Mouse (Mus musculus): Measurements from ENCODE around the gene Hnf4a. TPM values are rescaled to one million over a fixed set of nuclear protein-coding genes. Genes with fewer than 3 reads are reported as not detected.

Gene Hnf4a
- polyA plus RNA-seq, 1 experiment from 2014 or later = not detected

DNA sequence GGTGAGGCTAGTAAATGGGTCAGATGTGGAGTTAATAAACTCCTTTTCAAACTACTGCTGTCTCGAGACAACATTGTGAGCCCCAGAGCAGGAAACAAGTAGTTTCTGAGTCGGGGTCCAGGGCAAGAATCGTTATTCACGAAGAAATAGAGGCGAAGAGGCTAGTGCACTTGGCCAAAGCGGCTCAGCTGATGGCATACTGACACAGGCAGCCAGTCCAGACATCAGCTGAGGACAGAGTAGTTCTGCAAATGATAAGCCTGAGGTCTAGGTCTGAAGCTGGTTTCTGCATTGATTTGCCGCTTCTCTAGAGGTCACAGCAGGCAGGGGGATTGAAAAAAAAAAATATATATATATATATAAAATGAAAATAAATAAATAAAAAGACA is 95.1 kb downstream of the Hnf4a start:
- H3K9ac ChIP-seq = peak overlapping the region; percentile 86
- H3K4me3 ChIP-seq = peak overlapping the region; percentile 68
- peak overlapping the region; percentile 91 for H3K4me2 ChIP-seq (replicated peaks)
- ATAC-seq (ENCODE audit: low FRiP score) = 0 out of 2 replicates have a peak, but pooled peaks have one; percentile 18
- no peaks in the 10 kb centered on the region for H3K27me3 ChIP-seq
- WGBS = 80% methylated on average over 7 of the region's 7 CpGs
- H3K36me3 ChIP-seq = no peaks in the 10 kb centered on the region
- no peaks in the 10 kb centered on the region for H3K9me3 ChIP-seq (replicated peaks)
- H3K27ac ChIP-seq = no peak overlapping the region
- peaks cover 17% of the 10 kb centered on the region for H3K4me1 ChIP-seq

DNA sequence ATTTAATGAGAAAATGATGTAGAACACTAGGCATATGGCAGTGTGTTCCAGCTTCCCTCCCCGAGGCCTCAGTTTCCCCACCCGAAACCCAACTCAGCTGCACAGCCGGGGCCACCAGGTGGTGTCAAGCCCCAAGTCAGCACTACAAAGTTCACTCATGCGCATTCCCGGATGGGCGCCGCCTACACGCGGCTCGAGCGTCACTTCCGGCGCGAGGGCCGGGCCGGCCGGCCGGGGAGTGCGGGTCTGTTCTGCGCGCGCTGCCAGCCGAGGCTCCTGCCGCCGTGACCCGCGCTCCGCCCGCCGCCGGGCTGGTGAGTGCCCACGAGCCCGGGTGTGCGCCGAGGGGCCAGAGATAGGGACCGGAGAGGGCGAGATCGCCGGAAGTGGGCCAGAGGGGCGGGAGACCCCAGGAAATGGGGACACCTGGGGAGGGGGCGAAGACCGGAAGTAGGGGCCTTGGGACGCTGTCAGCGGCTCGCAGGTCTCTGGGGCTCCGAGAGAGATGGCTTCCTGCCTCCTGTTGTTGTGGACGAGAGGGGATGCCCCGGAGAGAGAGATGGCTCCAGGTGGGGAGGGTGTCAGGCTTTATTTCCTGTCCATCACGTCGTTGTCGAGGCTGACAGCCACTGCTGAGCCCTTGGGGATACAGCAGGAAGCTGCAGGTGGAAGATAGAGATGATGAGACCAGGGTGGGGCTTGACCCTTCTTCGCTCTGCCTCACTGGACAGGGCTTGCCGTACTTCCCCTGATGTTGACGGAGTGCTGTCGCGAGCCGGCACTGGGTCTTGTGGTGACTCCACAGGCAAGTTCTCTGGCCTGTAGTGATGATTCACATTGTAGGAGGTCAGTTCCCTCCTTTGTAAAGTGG is 95.7 kb downstream of the Hnf4a start, which contains the start of gene Ttpal:
Gene Ttpal (plus strand): TSS at position 214 of the 871 bp plus-strand sequence.
- no peaks in the 10 kb centered on the region for H3K27me3 ChIP-seq
- WGBS = 3% methylated on average over 57 of the region's 57 CpGs
- peak within 1 kb of the TSS; percentile 86 for H3K9ac ChIP-seq
- H3K4me2 ChIP-seq (replicated peaks) = peak within 1 kb of the TSS; percentile 91
- H3K36me3 ChIP-seq = peaks cover 4% of the 10 kb centered on the region; the same call in 1 of the 2 replicates
- peak; percentile 92 for ATAC-seq (ENCODE audit: low FRiP score)
- H3K27ac ChIP-seq = peak within 1 kb of the TSS; percentile 88
- H3K4me3 ChIP-seq = peak within 1 kb of the TSS; percentile 68
- H3K9me3 ChIP-seq (replicated peaks) = no peaks in the 10 kb centered on the region
- H3K4me1 ChIP-seq = peaks cover 17% of the 10 kb centered on the region

DNA sequence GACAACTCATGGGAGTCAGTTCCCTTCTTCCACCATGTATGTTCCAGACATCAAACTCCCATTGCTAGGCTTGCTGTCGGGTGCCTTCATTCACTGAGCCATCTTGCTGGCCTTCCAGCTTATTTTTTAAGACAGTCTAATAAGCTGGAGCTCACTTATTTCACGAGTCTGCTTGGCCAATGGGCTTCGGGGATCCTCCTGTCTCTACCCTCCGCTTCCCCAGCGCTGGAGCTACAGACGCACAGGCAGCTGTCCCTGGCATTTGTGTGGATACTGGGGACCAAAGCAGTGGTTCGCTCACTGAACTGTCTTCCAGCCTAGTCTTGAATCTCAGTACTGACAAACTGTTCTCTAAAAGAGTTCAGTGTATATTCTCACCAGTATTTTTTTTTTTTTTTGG is 99.6 kb downstream of the Hnf4a start:
- 85% methylated on average over 7 of the region's 7 CpGs for WGBS
- no peak overlapping the region for H3K4me3 ChIP-seq
- no peak overlapping the region for H3K9ac ChIP-seq
- peaks cover 22% of the 10 kb centered on the region for H3K36me3 ChIP-seq
- no peak for ATAC-seq (ENCODE audit: low FRiP score)
- H3K27me3 ChIP-seq = no peaks in the 10 kb centered on the region
- no peak overlapping the region for H3K4me2 ChIP-seq (replicated peaks)
- H3K27ac ChIP-seq = no peak overlapping the region
- no peaks in the 10 kb centered on the region for H3K9me3 ChIP-seq (replicated peaks)
- H3K4me1 ChIP-seq = peaks cover 17% of the 10 kb centered on the region

DNA sequence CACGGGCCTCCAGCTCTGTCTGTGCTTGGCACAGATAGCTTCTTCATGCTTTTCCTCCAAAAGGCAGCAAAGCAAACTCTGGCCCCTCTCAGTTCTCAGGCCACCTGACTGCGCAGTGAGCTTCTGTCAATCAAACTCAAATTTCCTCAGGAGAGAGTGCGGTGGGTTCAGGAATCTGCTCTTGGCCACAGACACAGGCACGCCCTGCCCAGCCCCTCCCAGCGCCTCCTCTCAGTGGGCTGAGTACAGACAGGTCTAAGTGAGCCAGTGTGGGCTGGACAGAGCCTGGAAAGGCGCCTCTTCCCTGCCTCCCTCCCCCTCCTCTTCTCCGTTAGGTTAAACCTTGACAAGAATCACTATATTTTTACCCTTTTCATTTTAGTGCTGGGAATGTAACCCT is 101.4 kb downstream of the Hnf4a start:
- H3K27ac ChIP-seq = no peak overlapping the region
- H3K4me2 ChIP-seq (replicated peaks) = no peak overlapping the region
- 84% methylated on average over 6 of the region's 7 CpGs for WGBS
- no peak overlapping the region for H3K9ac ChIP-seq
- no peaks in the 10 kb centered on the region for H3K9me3 ChIP-seq (replicated peaks)
- peaks cover 7% of the 10 kb centered on the region for H3K4me1 ChIP-seq
- no peaks in the 10 kb centered on the region for H3K27me3 ChIP-seq
- ATAC-seq (ENCODE audit: low FRiP score) = no peak
- peaks cover 35% of the 10 kb centered on the region for H3K36me3 ChIP-seq
- H3K4me3 ChIP-seq = no peak overlapping the region

DNA sequence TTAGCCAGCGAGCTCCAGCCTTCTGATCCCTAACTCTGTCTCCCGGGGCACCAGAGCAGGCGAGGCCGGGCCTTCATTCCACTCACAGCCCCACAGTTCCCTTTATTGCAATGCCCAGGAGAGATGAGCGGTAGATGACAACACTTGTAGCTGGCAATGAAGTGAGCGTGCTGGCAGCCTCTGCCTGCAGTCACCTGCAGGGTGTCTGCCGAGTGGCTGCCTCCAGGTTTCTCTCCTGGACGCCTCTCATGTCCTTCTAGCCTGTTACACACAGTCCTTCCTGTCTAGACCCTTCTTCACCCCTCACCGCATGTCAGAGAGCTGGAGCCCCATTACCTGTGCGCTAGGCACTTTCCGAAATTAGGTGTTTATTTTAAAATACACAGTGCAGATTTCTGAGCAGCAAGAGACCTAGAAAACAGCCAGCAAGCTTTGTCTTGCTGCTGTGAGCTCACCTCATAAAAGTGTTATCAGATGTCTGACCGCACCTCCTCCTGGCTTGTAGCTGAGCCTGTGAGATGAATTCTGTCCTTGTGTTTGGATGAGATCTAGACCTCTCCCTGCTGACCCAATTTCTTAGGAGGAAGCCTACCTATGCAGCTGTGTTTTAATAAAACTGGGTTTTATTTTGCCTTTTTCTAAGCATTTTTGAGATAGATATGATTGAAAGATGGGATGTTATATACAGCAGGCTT is 102.8 kb downstream of the Hnf4a start:
- H3K9ac ChIP-seq = no peak overlapping the region
- 88% methylated on average over 12 of the region's 12 CpGs for WGBS
- H3K4me1 ChIP-seq = no peaks in the 10 kb centered on the region
- no peaks in the 10 kb centered on the region for H3K27me3 ChIP-seq
- no peak overlapping the region for H3K4me3 ChIP-seq
- no peak for ATAC-seq (ENCODE audit: low FRiP score)
- H3K36me3 ChIP-seq = peaks cover 49% of the 10 kb centered on the region
- H3K4me2 ChIP-seq (replicated peaks) = no peak overlapping the region
- no peaks in the 10 kb centered on the region for H3K9me3 ChIP-seq (replicated peaks)
- H3K27ac ChIP-seq = no peak overlapping the region

DNA sequence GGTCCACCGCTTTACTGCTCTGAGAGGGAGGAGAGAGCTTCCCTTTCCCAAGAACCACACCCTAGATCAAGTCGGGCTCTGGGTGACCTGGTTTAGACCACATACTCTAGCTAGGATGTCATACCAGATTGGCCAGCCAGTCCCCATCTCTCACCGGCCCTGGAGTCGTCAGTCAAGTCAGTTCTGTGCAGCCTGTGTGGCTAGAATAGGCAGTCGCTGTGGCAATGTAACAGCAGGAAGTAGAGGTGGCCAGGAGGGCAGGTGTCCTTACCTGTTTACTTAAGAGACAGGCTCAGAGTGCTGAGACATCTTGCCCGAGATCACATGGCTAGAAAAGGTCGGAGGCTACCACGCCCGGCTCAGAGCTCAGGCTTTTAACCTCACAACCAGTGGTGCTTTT is 104.6 kb downstream of the Hnf4a start:
- no peak for ATAC-seq (ENCODE audit: low FRiP score)
- no peaks in the 10 kb centered on the region for H3K9me3 ChIP-seq (replicated peaks)
- 73% methylated on average over 9 of the region's 9 CpGs for WGBS
- H3K27me3 ChIP-seq = no peaks in the 10 kb centered on the region
- H3K4me2 ChIP-seq (replicated peaks) = no peak overlapping the region
- H3K4me3 ChIP-seq = no peak overlapping the region
- no peak overlapping the region for H3K9ac ChIP-seq
- H3K4me1 ChIP-seq = no peaks in the 10 kb centered on the region
- H3K36me3 ChIP-seq = peaks cover 67% of the 10 kb centered on the region
- H3K27ac ChIP-seq = no peak overlapping the region

DNA sequence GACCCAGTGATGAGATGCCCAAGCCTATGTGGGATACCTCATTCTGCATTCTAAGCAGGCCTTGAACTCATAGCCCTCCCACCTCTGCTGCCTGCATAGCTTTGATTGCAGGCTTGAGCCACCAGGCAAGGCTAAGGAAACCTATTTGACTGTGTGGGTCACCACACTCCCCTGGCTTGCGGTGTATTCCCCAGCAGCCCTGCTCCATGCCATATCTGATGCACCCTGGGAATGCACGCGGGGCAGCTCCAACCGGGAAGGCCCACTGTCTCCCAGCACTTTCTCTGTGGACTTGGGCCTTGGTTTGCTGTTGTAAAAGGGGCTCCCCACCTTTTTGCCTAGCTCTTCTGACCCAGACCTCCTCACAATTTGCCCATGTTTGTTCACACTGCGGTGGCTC is 106.6 kb downstream of the Hnf4a start:
- Histone ChIP-seq H3K9ac (no peak overlapping the region), H3K4me2 (replicated peaks) (no peak overlapping the region), H3K9me3 (replicated peaks) (no peaks in the 10 kb centered on the region), H3K27ac (no peak overlapping the region), H3K4me1 (no peaks in the 10 kb centered on the region), H3K4me3 (no peak overlapping the region), H3K27me3 (no peaks in the 10 kb centered on the region), H3K36me3 (peaks cover 70% of the 10 kb centered on the region)
- no peak for ATAC-seq (ENCODE audit: low FRiP score)
- 90% methylated on average over 5 of the region's 5 CpGs for WGBS

DNA sequence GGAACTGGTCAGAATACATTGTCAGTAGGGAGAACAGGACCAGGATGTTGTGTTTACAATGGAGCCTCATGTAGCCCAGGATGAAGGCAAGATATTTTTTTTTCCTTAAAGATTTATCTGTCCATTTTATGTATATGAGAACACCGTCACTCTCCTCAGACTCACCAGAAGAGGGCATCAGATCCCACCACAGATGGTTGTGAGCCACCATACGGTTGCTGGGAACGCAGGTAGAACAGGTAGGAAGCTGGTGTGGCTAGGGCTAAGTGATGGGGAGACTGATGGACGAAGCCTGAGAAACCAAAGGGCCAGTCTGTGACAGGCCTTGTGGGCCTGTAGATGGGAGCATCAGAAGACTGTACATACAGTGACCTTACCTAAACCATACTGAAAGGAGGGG is 107.4 kb downstream of the Hnf4a start:
- WGBS = 95% methylated on average over 4 of the region's 4 CpGs
- Histone ChIP-seq H3K36me3 (peaks cover 77% of the 10 kb centered on the region), H3K4me3 (no peak overlapping the region), H3K4me1 (no peaks in the 10 kb centered on the region), H3K9me3 (replicated peaks) (no peaks in the 10 kb centered on the region), H3K9ac (no peak overlapping the region), H3K27me3 (no peaks in the 10 kb centered on the region), H3K4me2 (replicated peaks) (no peak overlapping the region), H3K27ac (no peak overlapping the region)
- ATAC-seq (ENCODE audit: low FRiP score) = no peak

DNA sequence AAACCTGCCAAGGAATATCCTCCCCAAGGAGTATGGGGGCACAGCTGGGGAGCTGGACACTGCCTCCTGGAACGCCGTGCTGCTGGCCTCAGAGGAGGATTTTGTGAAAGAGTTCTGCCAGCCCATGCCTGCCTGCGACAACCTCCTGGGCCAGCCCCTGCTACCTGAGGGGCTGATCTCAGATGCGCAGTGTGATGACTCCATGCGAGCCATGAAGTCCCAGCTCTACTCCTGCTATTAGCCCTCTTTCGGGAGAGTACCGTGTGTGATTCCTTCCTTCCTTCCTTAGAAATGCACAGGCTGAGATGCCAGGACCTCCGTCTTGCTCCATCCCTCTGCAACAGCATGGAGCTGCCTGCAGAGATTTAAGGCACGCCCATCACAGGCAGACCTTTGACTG is 108.8 kb downstream of the Hnf4a start:
- H3K36me3 ChIP-seq = peaks cover 82% of the 10 kb centered on the region
- no peak overlapping the region for H3K9ac ChIP-seq
- H3K4me1 ChIP-seq = no peaks in the 10 kb centered on the region
- no peaks in the 10 kb centered on the region for H3K9me3 ChIP-seq (replicated peaks)
- ATAC-seq (ENCODE audit: low FRiP score) = no peak
- no peak overlapping the region for H3K4me3 ChIP-seq
- no peak overlapping the region for H3K4me2 ChIP-seq (replicated peaks)
- WGBS = 90% methylated on average over 9 of the region's 9 CpGs
- no peaks in the 10 kb centered on the region for H3K27me3 ChIP-seq
- H3K27ac ChIP-seq = no peak overlapping the region

DNA sequence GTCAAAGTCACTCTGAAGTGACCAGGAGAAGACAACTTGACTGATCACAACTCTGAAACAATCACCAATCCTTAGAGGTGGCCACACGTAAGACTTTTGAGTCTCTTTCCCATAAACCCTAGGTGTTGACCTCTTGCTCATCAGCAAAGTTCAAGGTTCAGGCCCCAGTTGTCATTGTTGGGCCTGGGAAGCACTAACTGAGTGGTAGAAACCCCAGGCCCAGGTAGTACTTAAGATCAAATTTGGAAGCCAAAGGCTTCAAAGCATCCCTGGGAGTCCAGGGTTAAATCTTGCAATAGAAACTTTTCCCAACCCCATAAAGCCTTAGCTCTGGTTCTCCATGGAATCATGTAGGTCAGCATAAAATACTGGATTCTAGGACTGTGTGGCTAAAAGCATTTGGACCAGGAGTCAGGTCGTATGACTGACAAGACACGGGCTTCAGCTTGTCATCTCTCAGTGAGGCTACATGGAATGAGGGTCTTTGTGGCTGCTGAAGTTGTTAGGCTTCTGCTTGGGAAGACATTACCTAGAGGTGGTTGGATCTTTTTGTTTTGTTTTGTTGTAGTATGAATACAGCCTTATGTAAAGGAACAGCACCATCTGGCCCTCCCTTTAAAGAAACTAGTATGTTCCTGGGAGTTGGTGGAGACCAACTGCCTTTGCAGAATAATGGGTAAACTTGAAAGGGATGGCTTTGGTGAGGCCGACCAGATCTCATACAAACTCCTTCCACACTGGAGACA is 109.5 kb downstream of the Hnf4a start:
- no peak overlapping the region for H3K9ac ChIP-seq
- H3K4me3 ChIP-seq = no peak overlapping the region
- no peaks in the 10 kb centered on the region for H3K4me1 ChIP-seq
- no peak overlapping the region for H3K4me2 ChIP-seq (replicated peaks)
- ATAC-seq (ENCODE audit: low FRiP score) = no peak
- no peaks in the 10 kb centered on the region for H3K9me3 ChIP-seq (replicated peaks)
- WGBS = 88% methylated on average over 4 of the region's 4 CpGs
- no peaks in the 10 kb centered on the region for H3K27me3 ChIP-seq
- H3K36me3 ChIP-seq = peaks cover 87% of the 10 kb centered on the region
- no peak overlapping the region for H3K27ac ChIP-seq

DNA sequence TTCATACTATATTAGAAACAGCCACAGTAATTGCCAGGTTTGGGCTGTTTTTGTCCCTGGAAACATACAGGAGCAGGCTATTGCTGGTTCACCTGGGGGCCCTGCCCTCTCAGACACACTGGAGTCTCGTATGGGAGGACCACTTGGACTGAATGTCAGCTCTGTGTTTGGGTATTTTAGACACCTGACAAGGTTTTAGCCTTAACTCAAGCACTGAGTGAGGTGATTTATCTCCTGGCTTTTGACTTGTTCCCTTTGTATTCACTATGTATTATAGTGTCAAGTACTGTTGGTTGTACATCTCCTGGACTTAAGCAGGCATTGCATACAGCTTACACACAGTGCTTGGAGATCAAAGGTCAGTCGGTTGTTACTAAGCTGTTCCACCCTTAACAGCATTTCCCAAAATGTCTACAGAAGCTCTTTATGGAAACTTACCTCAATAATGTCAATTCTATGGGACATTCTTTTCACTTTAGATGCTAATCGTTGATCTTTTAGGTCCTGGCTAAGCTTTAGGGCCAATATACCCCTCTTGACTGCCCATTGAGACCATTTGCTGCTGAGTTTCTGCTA is 110.1 kb downstream of the Hnf4a start:
- no peak overlapping the region for H3K4me3 ChIP-seq
- peaks cover 86% of the 10 kb centered on the region for H3K36me3 ChIP-seq
- no peaks in the 10 kb centered on the region for H3K4me1 ChIP-seq
- no peak overlapping the region for H3K4me2 ChIP-seq (replicated peaks)
- 89% methylated on average over 3 of the region's 3 CpGs for WGBS
- H3K9me3 ChIP-seq (replicated peaks) = no peaks in the 10 kb centered on the region
- no peak for ATAC-seq (ENCODE audit: low FRiP score)
- H3K27ac ChIP-seq = no peak overlapping the region
- no peaks in the 10 kb centered on the region for H3K27me3 ChIP-seq
- no peak overlapping the region for H3K9ac ChIP-seq

Measured in hindbrain, embryonic 12.5 days (tissue).